Mouse (Mus musculus) limb, embryonic 10.5 days (tissue): ENCODE measurements around the gene Ccdc171. TPM values are rescaled to one million over a fixed set of nuclear protein-coding genes. Genes with fewer than 3 reads are reported as not detected.

Source experiments
- DNase-seq: peaks from one replicate; pipeline ENCODE4 v3.0.0-alpha.2; 2017; ENCODE audit warnings: low spot score
- H3K27ac ChIP-seq: fragments of 300-500 bp; sonication (generic); 2 replicates; pipeline ENCODE4 v1.5.1; 2016; ENCODE audit warnings: mild to moderate bottlenecking
- H3K27me3 ChIP-seq: fragments of 300-500 bp; sonication (generic); 2 replicates; pipeline ENCODE4 v1.6.1; 2016; ENCODE audit warnings: low read depth, mild to moderate bottlenecking; ENCODE audit not compliant: poor library complexity, severe bottlenecking
- H3K36me3 ChIP-seq: fragments of 300-500 bp; sonication (generic); 2 replicates; pipeline ENCODE4 v1.6.1; 2016; ENCODE audit warnings: mild to moderate bottlenecking, moderate library complexity
- H3K4me1 ChIP-seq: fragments of 300-500 bp; sonication (generic); 2 replicates; pipeline ENCODE4 v1.6.1; 2016
- H3K4me3 ChIP-seq: fragments of 300-500 bp; sonication (generic); 2 replicates; pipeline ENCODE4 v1.5.1; 2016; ENCODE audit warnings: mild to moderate bottlenecking, moderate library complexity
- H3K9me3 ChIP-seq: fragments of 300-500 bp; sonication (generic); replicated peaks from 2 replicates; pipeline ENCODE4 v1.6.1; 2016; ENCODE audit warnings: mild to moderate bottlenecking
- WGBS: fragments of 180-500 bp; shearing (Covaris S2); methylation state at CpG from one replicate; pipeline ENCODE4 v1.1.7; 2016; 5-methylcytosine and 5-hydroxymethylcytosine counted together
- polyA plus RNA-seq: library from polyadenylated mRNA; unstranded; fragments of >200 nt; fragmentation: Nextera tagmentation; extraction: Ambion mirVana; gene quantifications from 2 replicates; pipeline ENCODE4 v1.2.1, GENCODE M21; 2016

The Ccdc171 gene
- polyA plus RNA-seq, 1 experiment from 2014 or later = 3.8 TPM

DNA sequence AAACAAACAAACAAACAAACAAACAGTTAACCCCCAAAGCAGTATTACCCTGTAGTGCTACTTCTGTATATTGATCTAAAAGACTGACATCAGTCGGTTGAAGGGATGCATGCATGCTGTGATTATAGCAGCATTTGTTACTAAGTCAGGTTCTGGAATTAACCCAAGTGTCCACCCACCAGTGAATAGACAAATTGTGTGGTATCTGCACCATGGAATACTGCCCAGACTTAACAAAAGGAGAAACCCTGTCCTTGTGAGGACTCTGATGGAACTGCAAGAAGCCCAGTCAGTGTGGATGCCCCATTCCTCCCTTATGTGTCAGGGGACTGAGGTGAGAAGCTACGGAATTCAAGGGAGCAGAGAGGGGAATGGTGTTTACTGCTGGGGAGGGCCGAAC lies 336.4 kb downstream of the Ccdc171 start:
- Histone ChIP-seq H3K9me3 (no peaks in the 10 kb centered on the region), H3K4me3 (no peak overlapping the region), H3K27me3 (no peaks in the 10 kb centered on the region), H3K27ac (no peak overlapping the region), H3K4me1 (peaks cover 12% of the 10 kb centered on the region), H3K36me3 (no peaks in the 10 kb centered on the region)
- WGBS = 58% methylated on average over 3 of the region's 3 CpGs
- no peak for DNase-seq

DNA sequence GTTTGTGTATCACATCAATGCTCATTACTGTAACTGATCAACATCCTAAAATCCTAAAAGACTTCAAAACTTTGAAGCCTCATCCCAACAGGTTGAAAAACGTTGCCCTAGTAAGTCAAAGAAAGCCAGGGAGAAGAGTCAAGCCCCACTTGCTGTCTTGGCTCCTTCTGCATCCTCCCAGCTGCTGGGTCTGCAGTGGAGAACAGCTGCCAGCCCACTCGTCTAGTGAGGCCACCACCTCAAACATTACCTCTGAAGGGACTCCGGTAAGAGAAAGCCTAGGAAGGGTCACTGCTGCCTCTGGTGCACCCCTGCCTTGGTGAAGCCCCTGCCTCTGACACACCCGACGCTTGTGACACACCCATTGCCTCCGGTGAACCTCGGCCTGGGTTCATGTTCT lies 336.9 kb downstream of the Ccdc171 start:
- WGBS = 82% methylated on average over 7 of the region's 7 CpGs
- Histone ChIP-seq H3K4me1 (peaks cover 15% of the 10 kb centered on the region), H3K27ac (no peak overlapping the region), H3K36me3 (no peaks in the 10 kb centered on the region), H3K4me3 (no peak overlapping the region), H3K9me3 (no peaks in the 10 kb centered on the region), H3K27me3 (no peaks in the 10 kb centered on the region)
- no peak for DNase-seq

DNA sequence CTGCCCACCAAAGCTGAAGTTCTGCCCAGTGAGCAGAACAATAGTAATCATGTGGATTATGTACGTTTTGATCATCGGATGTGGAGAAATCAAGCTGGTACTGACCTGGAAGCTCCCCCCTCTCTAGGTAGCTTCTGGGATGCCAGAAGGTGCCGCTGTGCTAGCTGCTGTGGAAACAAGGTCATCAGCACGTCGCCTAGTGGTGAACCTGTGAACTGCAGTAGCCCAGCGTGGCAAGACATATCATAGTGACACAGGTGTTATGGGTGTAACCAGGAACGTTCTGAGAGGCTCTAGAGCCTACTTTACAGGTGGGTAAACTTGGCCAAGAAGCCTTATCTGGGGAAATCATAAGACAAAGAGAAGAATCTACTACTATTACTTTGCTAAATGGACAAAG lies 351.3 kb downstream of the Ccdc171 start:
- no peaks in the 10 kb centered on the region for H3K27me3 ChIP-seq
- 59% methylated on average over 7 of the region's 7 CpGs for WGBS

GRCm38 (mm10) chr4:83878236-83878635 lies 352.9 kb downstream of the Ccdc171 start:
- Histone ChIP-seq H3K4me3 (no peak overlapping the region), H3K36me3 (no peaks in the 10 kb centered on the region), H3K27me3 (no peaks in the 10 kb centered on the region), H3K4me1 (peaks cover 13% of the 10 kb centered on the region), H3K9me3 (no peaks in the 10 kb centered on the region), H3K27ac (no peak overlapping the region)
- DNase-seq = no peak
- 84% methylated on average over 8 of the region's 8 CpGs for WGBS

More for the DNA sequence above, 351.3 kb downstream of the Ccdc171 start:
- Histone ChIP-seq H3K27ac (no peak overlapping the region), H3K36me3 (no peaks in the 10 kb centered on the region), H3K9me3 (no peaks in the 10 kb centered on the region), H3K4me3 (no peak overlapping the region), H3K4me1 (peaks cover 13% of the 10 kb centered on the region)
- DNase-seq = no peak

DNA sequence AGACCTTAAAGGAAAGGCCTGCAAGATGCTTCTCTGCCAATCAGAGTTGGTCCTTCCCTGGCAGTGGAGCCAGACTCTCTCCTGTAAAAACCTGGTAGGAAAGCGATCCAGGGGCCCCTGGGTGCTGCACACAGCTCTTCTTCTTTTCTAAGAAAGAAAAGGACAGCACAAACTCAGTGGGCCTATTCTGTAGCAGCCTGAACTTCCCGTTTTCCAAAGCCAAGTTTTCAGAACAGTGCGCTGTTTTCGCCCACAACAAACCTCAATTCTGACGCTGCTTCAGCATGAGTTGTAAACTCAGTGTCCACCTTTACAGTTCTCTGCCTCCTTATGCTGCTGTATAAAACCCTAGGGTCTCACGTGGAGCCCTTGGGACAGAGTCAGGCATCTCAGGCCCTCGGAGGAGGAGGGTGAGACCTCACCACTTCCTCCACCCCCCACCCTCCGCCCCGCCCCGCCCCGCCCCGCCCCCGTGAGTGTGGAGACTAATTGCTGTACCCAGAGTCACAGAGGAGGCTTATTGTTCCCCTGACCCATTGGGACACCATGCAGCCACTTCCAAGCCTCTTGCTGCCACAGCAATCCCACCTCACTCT lies 363.2 kb downstream of the Ccdc171 start:
- H3K27me3 ChIP-seq = no peaks in the 10 kb centered on the region
- no peaks in the 10 kb centered on the region for H3K9me3 ChIP-seq
- H3K4me1 ChIP-seq = peaks cover 12% of the 10 kb centered on the region
- no peak for DNase-seq
- no peak overlapping the region for H3K4me3 ChIP-seq
- 0 out of 2 replicates have a peak overlapping the region, but pooled peaks have one; percentile 30 for H3K27ac ChIP-seq
- 45% methylated on average over 13 of the region's 13 CpGs for WGBS
- H3K36me3 ChIP-seq = no peaks in the 10 kb centered on the region

DNA sequence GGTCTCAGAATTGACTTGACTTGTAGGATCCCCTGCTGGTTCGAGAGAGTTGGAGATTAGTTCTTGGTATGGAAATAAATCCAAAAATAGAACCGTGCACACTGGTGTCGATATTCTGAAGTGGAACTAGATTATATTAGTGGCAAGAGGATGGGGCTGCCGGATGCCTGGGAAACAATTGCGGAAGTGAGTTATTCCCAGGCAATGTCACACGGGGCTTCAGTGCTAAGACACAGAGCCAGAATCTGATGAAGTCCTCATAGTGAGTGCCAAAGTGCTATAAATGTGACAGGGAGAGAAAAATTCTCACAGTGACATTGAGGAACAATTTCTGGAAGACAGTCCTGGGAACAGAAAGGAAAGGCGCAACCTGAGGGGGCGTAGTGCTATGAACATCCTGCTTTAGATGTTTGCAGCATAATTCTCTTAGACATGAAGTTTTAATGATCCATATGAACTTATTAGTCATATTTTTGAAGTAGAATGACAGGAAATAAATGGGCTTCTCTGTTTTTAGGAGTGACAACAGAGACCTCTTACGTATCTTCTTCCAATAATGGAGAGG lies 376.8 kb downstream of the Ccdc171 start:
- Histone ChIP-seq H3K36me3 (no peaks in the 10 kb centered on the region), H3K9me3 (no peaks in the 10 kb centered on the region), H3K4me3 (no peak overlapping the region), H3K4me1 (peaks cover 5% of the 10 kb centered on the region; the same call in 1 of the 2 replicates), H3K27ac (no peak overlapping the region), H3K27me3 (no peaks in the 10 kb centered on the region)
- no peak for DNase-seq
- WGBS = 91% methylated on average over 9 of the region's 9 CpGs

Other genes starting within 250 kb of the Ccdc171 start
- 1.4 and 2.1 TPM in 2 replicates for gene Ttc39b, start 201.3 kb upstream of the Ccdc171 start, polyA plus RNA-seq
- gene Snapc3, start 107.8 kb upstream of the Ccdc171 start, polyA plus RNA-seq = 53.4 and 56.5 TPM in 2 replicates
- 201 and 237 TPM in 2 replicates for gene Psip1, start 39.1 kb upstream of the Ccdc171 start, polyA plus RNA-seq